Mouse (Mus musculus): ENCODE results near the gene Cipc.

Gene Cipc

GRCm38 (mm10) chr12:86946862-86947574 is at the start of gene Cipc:
Gene Cipc, plus strand, starts transcription at chr12:86947043.
- peak; percentile 94 to 98 for DNase-seq (ENCODE audit: low spot score in 2 of 2)

DNA sequence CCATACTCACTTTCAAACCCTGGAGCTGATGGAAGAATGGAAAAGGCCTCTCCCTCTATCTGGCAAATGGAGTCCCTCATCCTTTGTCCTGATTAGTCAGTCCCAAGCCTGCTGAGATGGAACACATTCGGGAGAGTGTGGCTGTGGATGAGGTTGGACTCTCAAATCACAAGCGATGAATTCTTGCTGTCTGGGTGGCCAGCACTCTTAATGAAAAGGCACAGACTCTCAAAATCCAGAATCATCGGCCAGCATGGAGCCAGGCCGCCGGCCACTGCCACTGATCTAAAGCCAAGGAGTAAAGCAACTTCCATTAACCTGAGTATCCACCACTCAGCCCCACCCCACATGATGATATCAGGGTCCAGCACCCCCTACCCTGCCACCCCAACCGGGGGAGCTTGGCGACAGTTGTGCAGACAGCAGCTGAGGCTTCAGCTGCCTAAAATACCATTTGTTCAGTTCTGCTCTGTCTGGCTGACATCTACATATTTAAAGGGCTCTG is 49.0 kb upstream of the Cipc start:
- no peak for DNase-seq (ENCODE audit: low spot score in 2 of 2)

DNA sequence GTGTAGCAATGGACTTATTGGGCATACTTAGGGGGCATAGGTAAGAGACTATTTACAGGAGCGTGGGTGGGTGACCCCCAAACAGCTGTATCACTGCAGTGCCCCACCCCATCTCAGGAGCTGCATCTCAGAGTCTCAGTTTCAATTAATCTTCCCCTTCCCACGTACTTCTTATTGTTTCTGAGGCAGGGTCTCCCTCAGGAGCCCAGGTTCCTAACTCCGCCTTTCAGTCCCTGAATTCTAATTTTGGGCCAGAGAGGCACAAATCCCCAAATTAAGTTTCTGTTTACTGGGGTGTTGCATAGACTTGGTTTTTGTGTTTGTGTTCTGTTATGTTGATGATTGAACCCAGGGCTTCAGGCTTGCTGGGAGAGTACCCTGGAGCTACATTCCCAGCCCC is 48.4 kb upstream of the Cipc start:
- no peak for DNase-seq (ENCODE audit: low spot score in 2 of 2)

GRCm38 (mm10) chr12:86899461-86900179 is 47.2 kb upstream of the Cipc start:
- no peak for DNase-seq (ENCODE audit: low spot score in 2 of 2)

DNA sequence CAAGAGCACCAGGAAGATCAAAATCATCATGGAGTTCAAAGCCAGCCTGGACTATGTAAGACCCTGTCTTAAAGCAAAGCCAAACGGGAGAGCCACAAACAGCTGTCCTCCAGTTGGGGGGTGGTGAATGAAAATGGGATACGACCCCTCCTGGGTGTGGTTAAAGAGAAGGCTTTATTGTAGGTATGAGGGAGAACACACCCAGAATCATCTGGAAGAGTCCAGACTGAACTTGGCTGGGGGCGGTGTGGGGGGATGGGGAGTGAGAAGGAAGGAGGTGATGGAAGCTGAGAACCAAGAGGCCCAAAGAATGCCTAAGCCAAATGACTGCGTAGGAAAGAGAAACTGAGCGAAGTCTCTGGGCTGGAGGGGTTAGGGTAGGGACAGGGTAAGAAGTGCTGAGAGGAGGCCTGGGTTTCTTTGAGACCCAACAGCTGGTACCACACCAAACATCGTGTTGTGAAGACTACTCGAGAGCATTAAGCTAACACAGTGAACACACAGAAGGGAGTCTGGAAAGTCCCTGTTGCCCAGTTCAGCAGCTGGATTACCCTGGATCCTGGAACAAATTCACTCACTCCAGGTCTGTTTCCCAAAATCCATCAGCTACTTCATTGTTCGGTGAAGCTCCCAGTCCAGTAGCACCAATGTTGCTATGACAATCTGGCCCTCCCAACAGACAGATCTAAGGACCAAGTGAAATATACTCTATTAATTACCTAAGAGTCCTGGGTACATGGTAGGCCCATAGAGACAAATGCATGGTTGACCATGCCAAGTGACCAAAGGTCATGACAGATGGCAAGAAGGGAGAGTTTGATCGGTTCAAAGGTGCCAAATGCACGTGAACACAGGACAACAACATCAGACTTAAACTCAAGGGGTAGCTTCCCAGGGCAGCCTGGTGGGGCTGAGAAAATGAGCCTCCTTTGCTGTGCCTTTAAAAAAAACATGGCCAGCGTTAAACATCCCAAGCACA is 42.7 kb upstream of the Cipc start:
- no peak for DNase-seq (ENCODE audit: low spot score in 2 of 2)

GRCm38 (mm10) chr12:86905203-86905602 is 41.6 kb upstream of the Cipc start:
- DNase-seq (ENCODE audit: low spot score in 2 of 2) = peak; percentile 32 to 66

GRCm38 (mm10) chr12:86905876-86906275 is 41.0 kb upstream of the Cipc start:
- DNase-seq (ENCODE audit: low spot score in 2 of 2) = peak in 1 of 2 experiments; percentile 10

- peak; percentile 82 to 95 for DNase-seq (ENCODE audit: low spot score in 2 of 2)
These were observed 40.4 kb upstream of the Cipc start for GRCm38 (mm10) chr12:86906395-86906794.

DNA sequence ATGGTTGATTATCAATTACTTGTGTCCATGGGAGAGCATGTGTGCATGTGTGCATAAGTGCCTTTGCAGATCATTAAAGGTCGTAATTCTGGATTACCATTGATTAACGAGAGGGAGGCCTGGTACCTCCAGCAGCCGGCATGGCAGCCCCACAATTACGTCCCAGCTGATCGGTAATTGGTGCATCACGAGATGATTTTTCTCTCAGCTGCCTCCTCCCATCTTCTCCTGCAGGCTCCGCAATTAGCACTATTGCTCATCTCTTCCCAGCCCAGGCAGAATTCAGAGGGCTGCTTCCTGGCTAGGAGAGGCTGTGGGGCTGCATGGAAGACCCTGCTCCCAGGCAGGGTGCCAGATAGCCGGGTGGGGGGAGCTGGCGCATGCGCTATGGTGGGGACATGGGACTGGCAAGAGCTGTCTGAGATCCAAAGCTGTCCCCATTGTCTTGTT is 35.3 kb upstream of the Cipc start:
- no peak for DNase-seq (ENCODE audit: low spot score in 2 of 2)

DNA sequence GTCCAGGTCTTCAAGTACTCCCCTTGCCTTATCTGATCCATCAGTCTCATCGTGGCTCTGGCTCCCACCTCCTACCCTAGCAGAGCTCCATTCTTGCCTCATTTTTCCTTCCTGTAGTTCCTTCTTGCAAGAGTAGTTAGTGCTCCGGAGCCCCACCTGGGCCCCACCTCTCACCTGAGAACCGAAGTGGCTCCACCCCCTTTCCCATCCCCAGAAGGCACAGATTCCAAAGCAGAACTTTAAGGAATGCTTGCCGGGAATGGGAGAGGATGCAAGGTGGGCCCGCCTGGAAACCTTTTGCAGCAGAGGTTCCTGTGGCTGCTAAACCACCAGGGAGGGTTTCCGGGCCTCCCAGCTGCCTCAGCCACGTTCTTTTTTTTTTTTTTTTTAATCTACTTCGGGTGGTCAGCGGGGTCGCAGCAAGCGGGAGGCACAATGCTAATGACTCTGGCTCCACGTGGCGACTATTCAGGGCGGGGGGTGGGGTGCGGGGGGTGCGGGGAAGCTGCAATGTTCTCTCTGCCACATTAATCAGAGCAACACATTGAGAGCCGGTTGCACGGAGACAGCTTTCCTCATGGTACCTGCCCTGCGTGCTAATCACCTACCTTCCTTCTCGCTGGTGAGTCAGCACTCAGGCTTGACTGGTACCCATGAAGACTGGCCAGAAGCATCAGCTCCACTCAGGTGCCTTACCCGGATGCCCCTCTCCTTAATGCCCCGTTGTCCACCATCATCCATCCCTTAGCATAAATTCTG is 34.3 kb upstream of the Cipc start:
- peak in 1 of 2 experiments; percentile 6 for DNase-seq (ENCODE audit: low spot score in 2 of 2)

GRCm38 (mm10) chr12:86914351-86914750 is 32.5 kb upstream of the Cipc start:
- no peak for DNase-seq (ENCODE audit: low spot score in 2 of 2)

GRCm38 (mm10) chr12:86914756-86915155 is 32.1 kb upstream of the Cipc start:
- no peak for DNase-seq (ENCODE audit: low spot score in 2 of 2)

DNA sequence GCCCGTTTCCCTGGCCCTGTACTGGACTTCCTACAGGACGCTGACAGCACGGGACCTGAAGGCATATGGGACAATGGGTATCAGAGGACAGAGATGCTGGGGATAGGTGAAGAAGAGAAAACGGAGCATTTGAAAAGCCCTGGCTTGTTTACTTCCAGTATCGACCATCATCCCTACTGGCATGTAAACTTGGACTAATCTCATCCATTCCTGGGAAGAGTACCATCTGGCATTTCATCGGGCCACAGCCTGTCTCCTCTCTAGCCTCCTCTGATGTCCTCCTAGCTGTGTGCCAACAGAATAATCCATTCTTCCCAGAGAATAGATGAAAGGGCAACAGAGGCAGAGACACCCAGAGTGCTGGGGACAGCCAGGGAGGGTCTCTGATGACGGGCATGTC is 31.2 kb upstream of the Cipc start:
- DNase-seq (ENCODE audit: low spot score in 2 of 2) = no peak

- no peak for DNase-seq (ENCODE audit: low spot score in 2 of 2)
These were observed 29.9 kb upstream of the Cipc start for GRCm38 (mm10) chr12:86916796-86917573.

DNA sequence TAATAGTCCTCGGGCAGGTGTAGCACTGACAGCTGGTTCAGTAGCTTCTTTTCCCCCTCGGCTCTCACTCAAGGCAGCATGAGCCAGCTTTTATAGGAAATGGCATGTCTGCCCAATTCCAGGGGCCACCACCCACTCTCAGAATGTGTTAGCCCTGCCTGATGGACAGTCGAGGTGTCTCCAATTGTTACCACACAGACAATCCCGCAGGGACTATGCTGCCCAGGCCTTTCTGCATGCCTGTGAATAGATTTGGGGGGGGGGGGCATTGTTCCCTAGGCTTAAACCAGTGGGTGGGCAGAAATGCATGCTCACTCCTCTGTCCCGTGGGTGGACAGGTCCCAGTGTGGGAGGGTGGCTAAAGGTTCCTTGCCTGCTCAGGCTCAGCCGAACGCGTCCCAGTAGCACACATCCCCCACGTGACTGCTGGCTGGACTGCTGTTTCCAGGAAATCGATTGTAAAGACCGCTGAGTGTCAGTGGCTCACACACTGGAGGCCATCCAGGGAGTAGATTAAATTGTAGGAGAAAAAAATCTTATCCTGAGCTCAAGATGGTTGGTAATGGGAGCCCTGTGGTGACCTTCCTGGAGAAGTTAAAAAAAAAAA is 28.4 kb upstream of the Cipc start:
- no peak for DNase-seq (ENCODE audit: low spot score in 2 of 2)

DNA sequence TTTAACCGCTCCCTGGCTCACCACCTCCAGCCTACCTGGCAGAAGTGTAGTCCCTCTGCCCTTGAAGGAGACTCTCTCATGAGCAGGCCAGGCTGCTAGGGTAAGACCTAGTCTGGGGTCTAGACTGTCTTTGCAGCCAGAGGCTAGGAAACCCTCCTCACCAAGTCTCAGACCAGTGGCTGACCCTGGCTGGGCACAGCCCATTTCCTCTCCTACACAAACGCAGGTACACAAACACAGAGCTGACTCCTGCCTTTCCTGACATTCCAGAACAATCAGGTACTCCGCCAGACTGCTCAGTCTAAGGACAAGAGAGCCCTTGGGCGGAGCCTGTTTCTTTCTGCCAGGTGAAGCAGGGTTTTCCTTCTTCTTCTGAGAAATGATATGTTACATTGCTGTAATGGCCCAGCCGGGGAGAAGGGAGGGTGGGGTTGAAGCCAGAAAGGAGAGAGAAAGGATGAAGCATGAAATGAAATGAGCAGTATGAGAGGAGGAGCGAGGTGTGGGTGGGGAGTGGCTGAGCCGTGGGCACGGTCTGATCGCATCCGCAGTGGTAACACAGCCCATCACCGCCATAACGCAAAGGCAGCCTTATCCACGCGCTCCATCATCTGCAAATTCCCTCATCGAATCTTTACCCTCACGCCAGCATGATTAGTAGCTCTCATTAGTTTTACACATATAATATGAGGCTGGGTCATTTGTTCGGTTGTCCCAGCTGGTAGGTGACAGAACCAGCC is 27.7 kb upstream of the Cipc start:
- no peak for DNase-seq (ENCODE audit: low spot score in 2 of 2)

- peak; percentile 53 to 73 for DNase-seq (ENCODE audit: low spot score in 2 of 2)
These were observed 23.0 kb upstream of the Cipc start for GRCm38 (mm10) chr12:86923837-86924236.

GRCm38 (mm10) chr12:86930934-86931729 is 15.7 kb upstream of the Cipc start:
- no peak for DNase-seq (ENCODE audit: low spot score in 2 of 2)

Data from thymus, postnatal 10 days (tissue).